Mouse (Mus musculus) brain, embryonic 14.5 days (tissue): ENCODE measurements at regions not wholly inside any gene's neighbourhood (a gene's known extent, or its start where the extent isn't known, plus 50 kb on each side); places are given as distances from the start of the nearest gene placed in this dataset.

Experiments used
- CTCF ChIP-seq: fragments of 200-500 bp; IDR thresholded peaks from 2 replicates; pipeline ENCODE4 v1.5.1; 2012; ENCODE audit warnings: inconsistent platforms, mild to moderate bottlenecking, moderate library complexity, borderline replicate concordance; ENCODE audit not compliant: insufficient read depth, insufficient read length; ENCODE audit errors: extremely low read depth
- POLR2A ChIP-seq: fragments of 200-500 bp; IDR thresholded peaks from 2 replicates; pipeline ENCODE4 v1.6.1; 2012; ENCODE audit warnings: mild to moderate bottlenecking, inconsistent platforms, borderline replicate concordance; ENCODE audit not compliant: poor library complexity, insufficient read depth, insufficient read length, severe bottlenecking; ENCODE audit errors: extremely low read depth

DNA sequence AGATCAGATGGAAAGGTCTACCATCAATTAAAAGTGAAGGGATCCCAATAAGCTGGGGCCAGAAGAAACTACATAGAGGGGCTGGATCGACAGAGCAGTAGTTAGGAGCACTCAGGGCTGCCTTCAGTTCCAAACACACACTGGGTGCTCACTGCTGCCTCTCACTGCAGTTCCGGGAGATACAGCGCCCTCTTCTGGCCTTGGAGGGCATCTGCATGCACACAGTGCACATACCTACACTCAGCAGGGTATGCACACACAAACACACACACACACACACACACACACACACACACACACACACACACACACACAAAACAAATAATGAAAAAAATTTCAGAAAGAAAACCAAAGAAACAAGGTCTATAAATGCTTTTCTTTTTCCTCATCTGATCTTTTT is 172.6 kb upstream of the Frmd6 start:
- TF ChIP-seq POLR2A (no peak), CTCF (no peak)
